Mouse (Mus musculus) bone marrow, adult 2 months (tissue): Measurements from ENCODE around the gene Bank1. TPM values are rescaled to one million over a fixed set of nuclear protein-coding genes. Genes with fewer than 3 reads are reported as not detected.

Experiments used
- H3K27ac ChIP-seq: fragments of 200-500 bp; 2 replicates; pipeline ENCODE4 v1.5.1; 2012; ENCODE audit warnings: low read depth, mild to moderate bottlenecking, control low read depth, inconsistent platforms, low read length; ENCODE audit not compliant: control insufficient read depth, poor library complexity, insufficient read depth
- H3K4me1 ChIP-seq: fragments of 200-500 bp; 2 replicates; pipeline ENCODE4 v1.6.1; 2011; ENCODE audit warnings: low read length; ENCODE audit not compliant: control insufficient read depth, insufficient read depth
- H3K4me3 ChIP-seq: fragments of 200-500 bp; replicated peaks from 2 replicates; pipeline ENCODE3; 2011; ENCODE audit warnings: mild to moderate bottlenecking, low read depth, low read length, control low read depth; ENCODE audit not compliant: control insufficient read depth
- CTCF ChIP-seq: fragments of 200-500 bp; IDR thresholded peaks from 2 replicates; pipeline ENCODE4 v1.5.1; 2011; ENCODE audit warnings: low read length, control low read depth; ENCODE audit not compliant: control insufficient read depth, insufficient read depth
- POLR2A ChIP-seq: fragments of 200-500 bp; IDR thresholded peaks from 2 replicates; pipeline ENCODE4 v1.6.1; 2011; ENCODE audit warnings: low read depth, mild to moderate bottlenecking, control low read depth, low read length, borderline replicate concordance; ENCODE audit not compliant: control insufficient read depth
- WGBS: fragments of 180-500 bp; shearing (Covaris S2); methylation state at CpG from one replicate; pipeline ENCODE4 v1.1.7; 2018; 5-methylcytosine and 5-hydroxymethylcytosine counted together
- polyA plus RNA-seq: library from polyadenylated mRNA; stranded (reverse); fragments of >200 nt; gene quantifications from 2 replicates; pipeline ENCODE4 v1.2.4, GENCODE M21; 2011; ENCODE audit warnings: low replicate concordance; ENCODE audit not compliant: missing spikeins, insufficient read depth, insufficient read length

Gene Bank1
- polyA plus RNA-seq, 1 experiment, result 15.2 TPM

DNA sequence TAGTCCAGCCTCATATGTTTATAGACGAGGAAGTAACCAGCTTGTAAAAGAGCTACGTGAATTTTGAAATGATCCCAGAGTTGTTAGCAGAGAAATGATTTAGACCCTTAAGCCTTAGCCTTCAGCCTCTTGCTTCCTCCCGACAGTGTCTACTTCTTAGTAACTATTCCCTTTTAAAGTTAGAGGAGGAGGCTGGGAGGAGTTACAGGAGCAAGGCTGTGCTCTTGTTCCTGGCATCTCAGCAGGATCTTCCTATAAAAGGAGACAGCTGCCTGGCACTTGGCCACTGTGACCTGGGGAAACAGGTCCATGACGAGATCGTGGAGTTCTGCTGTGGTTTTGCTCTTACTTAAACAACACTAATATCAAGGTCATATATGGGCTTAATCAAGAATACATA is 241.8 kb downstream of the Bank1 start:
- TF ChIP-seq CTCF (no peak), POLR2A (no peak)
- Histone ChIP-seq H3K4me3 (no peak overlapping the region), H3K27ac (no peak overlapping the region), H3K4me1 (peaks cover 1% of the 10 kb centered on the region; the same call in 1 of the 2 replicates)
- 39% methylated on average over 5 of the region's 5 CpGs for WGBS

DNA sequence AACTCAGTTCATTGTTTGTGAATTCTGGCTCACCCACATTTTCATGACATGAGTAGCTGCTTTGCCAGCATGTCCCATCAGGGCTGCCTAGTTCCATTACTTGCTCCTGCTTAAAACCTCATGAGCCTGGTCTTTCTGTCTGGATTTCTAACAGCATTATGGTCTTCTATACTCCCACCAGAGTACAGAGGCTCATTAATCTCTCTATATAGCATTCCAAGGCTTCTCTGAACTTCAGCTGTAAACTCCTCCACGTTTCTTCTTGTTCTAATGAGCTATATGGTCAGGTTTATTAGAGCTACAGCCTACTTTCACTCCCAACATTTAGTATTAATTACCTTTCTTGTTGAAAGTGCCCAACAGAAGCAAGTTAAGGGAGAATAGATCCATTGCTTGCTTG is 244.6 kb downstream of the Bank1 start:
- TF ChIP-seq POLR2A, result no peak
- TF ChIP-seq CTCF, result no peak
- Histone ChIP-seq H3K27ac (no peak overlapping the region), H3K4me3 (no peak overlapping the region), H3K4me1 (no peaks in the 10 kb centered on the region)
- WGBS, result 82% methylated on average over 1 of the region's 1 CpGs

DNA sequence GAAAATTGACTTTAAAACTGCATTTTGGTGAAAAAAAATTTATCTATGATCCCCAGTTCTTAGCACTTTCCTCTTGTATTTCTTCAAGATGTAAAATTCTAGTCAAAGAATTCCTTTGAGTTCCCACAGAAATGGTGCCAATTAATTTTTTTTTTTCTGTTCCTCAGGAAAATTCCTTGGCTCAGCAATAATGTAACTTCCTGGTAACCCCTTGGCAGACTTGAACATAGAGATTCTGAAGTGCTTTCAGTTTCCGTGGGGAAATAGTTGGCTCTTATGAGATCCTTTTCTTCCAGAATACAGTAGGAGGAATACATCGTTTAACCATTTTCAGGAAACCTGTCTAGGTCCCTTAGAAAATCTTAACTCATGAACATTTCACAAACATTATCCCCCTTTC is 247.3 kb downstream of the Bank1 start:
- H3K4me1 ChIP-seq, result no peaks in the 10 kb centered on the region
- 69% methylated on average over 2 of the region's 2 CpGs for WGBS
- no peak overlapping the region for H3K27ac ChIP-seq
- H3K4me3 ChIP-seq, result no peak overlapping the region
- TF ChIP-seq CTCF (no peak), POLR2A (no peak)

DNA sequence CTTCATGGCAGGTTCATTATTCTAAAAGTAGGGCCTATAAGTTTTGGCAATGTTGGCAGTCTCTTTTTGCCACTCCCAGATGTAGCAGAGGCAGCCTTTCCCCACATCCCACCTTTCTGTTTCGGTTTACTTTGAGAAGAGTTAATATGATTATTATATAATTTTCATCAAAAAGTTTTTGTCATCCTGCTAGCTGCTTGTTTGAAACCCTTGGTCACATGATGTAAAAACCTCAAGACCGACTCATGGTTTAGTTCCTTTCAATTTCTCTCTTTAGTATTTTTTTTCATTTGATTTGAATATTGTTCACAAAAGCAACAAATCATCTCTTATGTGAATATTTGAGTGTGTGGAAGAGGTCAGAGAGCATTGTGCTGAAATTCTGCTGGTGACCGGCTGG is 255.5 kb downstream of the Bank1 start:
- Histone ChIP-seq H3K27ac (no peak overlapping the region), H3K4me3 (no peak overlapping the region), H3K4me1 (no peaks in the 10 kb centered on the region)
- TF ChIP-seq POLR2A (no peak), CTCF (no peak)
- WGBS, result 49% methylated on average over 3 of the region's 3 CpGs

GRCm38 (mm10) chr3:136061907-136062306 is 264.0 kb downstream of the Bank1 start:
- no peak overlapping the region for H3K4me3 ChIP-seq
- TF ChIP-seq POLR2A (no peak), CTCF (no peak)
- WGBS, result 25% methylated on average over 2 of the region's 2 CpGs

DNA sequence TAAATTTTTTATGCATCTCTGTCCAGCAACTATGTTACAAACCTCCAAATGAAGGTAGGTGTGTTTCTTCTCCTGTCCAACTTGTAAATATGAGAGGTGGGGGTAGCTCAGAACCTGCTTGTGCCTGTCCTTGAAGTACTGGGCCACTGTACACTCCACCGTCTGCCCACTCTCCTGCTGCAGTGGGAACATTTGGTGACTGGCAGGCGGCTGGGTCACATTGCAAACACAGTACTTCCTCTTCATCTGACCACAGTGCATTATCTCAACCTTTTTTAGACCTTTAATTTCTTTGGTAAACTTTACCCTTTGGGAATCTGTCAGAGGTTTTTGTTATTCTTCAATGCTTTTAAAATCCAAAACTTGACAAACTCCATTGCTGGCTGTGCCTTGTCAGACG is 275.2 kb downstream of the Bank1 start:
- no peak for TF ChIP-seq CTCF
- no peak for TF ChIP-seq POLR2A
- Histone ChIP-seq H3K4me3 (no peak overlapping the region), H3K4me1 (no peaks in the 10 kb centered on the region), H3K27ac (no peak overlapping the region)
- WGBS, result 32% methylated on average over 3 of the region's 3 CpGs

More at GRCm38 (mm10) chr3:136061907-136062306, 264.0 kb downstream of the Bank1 start:
- Histone ChIP-seq H3K27ac (no peak overlapping the region), H3K4me1 (no peaks in the 10 kb centered on the region)

DNA sequence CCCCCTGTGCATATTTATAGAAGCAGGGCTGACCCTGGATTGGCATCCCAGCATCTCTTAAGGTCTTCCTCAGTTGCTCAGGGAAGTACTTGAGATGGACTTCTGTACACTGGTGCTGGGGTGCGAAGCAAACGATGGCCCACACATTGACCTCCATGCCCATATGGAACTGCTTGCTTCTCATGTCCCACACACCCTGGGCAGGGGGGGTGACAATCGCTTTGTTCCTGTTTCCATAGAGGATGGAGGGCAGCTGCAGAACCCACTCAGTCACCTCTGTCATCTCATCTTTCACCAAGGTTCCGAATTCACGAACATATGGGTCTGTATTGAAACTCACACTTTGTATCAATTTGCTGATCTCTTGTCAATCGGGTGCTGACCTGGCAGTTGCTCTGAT is 275.7 kb downstream of the Bank1 start:
- 72% methylated on average over 6 of the region's 6 CpGs for WGBS

DNA sequence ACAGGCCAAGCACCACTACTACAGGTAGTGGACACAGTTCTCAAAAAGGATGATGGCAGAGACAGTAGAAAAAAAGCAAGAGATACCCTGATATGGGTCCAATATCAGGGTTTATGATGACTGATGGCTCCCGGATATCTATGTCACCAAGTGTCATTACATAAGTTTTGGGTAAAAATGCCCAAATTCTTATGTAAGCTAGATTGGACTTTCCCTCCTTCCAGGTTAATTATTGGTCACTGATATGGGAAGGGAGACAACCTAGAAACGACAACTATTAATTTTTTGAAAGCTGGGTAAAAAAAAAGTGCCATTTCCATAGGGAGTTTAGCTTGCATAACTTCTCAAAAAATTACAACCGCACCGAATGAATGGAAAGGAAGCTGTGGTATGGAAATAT is 277.8 kb downstream of the Bank1 start:
- WGBS, result 19% methylated on average over 4 of the region's 4 CpGs
- Histone ChIP-seq H3K27ac (no peak overlapping the region), H3K4me3 (no peak overlapping the region), H3K4me1 (no peaks in the 10 kb centered on the region)
- TF ChIP-seq POLR2A (no peak), CTCF (no peak)

More for the DNA sequence above, 275.7 kb downstream of the Bank1 start:
- Histone ChIP-seq H3K4me3 (no peak overlapping the region), H3K4me1 (no peaks in the 10 kb centered on the region), H3K27ac (no peak overlapping the region)
- TF ChIP-seq CTCF (no peak), POLR2A (no peak)

DNA sequence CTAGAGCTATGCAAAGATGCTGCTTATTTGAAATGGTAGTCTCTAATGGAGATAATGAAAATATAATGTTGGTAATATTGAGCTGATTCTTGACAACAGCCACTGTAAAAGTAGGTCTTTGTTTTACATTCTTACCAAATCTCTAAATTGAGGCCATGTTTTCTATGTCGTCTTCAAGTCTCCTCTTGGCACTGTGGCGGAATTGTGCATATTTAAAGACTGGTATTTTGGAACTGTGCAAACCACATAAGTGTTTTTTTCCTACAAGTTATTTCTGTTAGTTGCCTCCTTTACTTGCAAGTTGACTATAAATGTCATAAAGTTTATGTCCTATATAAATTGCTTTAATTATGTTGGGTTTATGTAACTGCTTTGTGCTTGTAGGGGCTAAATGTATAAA is 280.5 kb downstream of the Bank1 start:
- TF ChIP-seq CTCF (no peak), POLR2A (no peak)
- no peak overlapping the region for H3K4me3 ChIP-seq
- no peaks in the 10 kb centered on the region for H3K4me1 ChIP-seq
- WGBS, result 90% methylated on average over 2 of the region's 2 CpGs
- no peak overlapping the region for H3K27ac ChIP-seq
